Comparison of ENCODE assay signal across 11 mouse cellular contexts in the genomic region with DNA sequence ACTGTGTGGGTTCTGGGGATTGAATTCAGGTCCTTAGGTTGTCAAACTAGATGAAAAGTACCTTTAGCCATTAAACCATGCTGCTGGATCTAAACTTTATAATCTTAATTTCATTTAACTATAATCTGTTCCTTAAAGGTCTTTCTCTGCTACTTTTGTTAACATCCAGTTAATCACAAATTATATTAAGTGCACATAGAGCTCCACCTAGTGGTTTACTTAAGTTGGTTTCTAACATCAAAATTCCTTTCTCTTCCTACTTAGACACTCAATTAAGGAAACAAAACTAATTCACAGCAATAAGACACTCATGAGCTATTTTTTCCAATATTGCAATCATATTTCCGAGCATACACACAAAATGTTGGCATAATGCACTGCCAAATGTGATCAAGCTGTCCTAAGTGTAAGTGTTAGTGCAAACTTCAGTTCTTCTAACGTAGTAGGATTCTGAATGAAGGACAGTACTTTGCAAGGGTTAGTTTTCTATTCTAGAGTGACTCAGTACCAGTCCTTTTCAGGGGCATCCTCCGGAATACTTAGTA. TPM values are rescaled to one million over a fixed set of nuclear protein-coding genes. Genes with fewer than 3 reads are reported as not detected.
DNase-seq lines count a peak whose midpoint lies in the region; ATAC-seq lines count a peak whose summit lies in the region.
"Had no signal": no experiment of that assay in that cellular context is flagged by ENCODE, and none has a peak within 500 bp of the region (broad histone marks: within the 10 kb centered on the region; RNA-seq: fewer than 3 reads in every experiment).

No protein-coding gene starts in this region.

- H3K27ac ChIP-seq in midbrain, embryonic 14.5 days (replicated peaks; ENCODE audit: low read depth, low read length) = no peak overlapping the region
- H3K27ac ChIP-seq in midbrain, embryonic 16.5 days (ENCODE audit: low read length) = no peak overlapping the region
- no peak overlapping the region for H3K27ac ChIP-seq in forebrain, embryonic 16.5 days (ENCODE audit: low read length)
- H3K27ac ChIP-seq: embryonic facial prominence, embryonic 12.5 days; heart, embryonic 13.5 days had no signal

- H3K27me3 ChIP-seq in midbrain, embryonic 14.5 days (ENCODE audit: control insufficient read depth, insufficient read depth, low read length) = no peaks in the 10 kb centered on the region
- H3K27me3 ChIP-seq in midbrain, embryonic 16.5 days (ENCODE audit: control insufficient read depth, insufficient read depth, low read depth, low read length) = no peaks in the 10 kb centered on the region
- no peaks in the 10 kb centered on the region for H3K27me3 ChIP-seq in forebrain, embryonic 16.5 days (replicated peaks; ENCODE audit: control insufficient read depth, insufficient read depth, low read length)
- H3K27me3 ChIP-seq: embryonic facial prominence, embryonic 12.5 days; heart, embryonic 13.5 days had no signal

- no peak overlapping the region for H3K4me2 ChIP-seq in midbrain, embryonic 14.5 days (ENCODE audit: low read length)
- no peak overlapping the region for H3K4me2 ChIP-seq in midbrain, embryonic 16.5 days (ENCODE audit: low read length)
- H3K4me2 ChIP-seq in forebrain, embryonic 16.5 days (ENCODE audit: low read length) = no peak overlapping the region
- H3K4me2 ChIP-seq: embryonic facial prominence, embryonic 12.5 days; heart, embryonic 13.5 days had no signal

- H3K9me3 ChIP-seq in midbrain, embryonic 14.5 days (ENCODE audit: control insufficient read depth, low read length) = no peaks in the 10 kb centered on the region
- H3K9me3 ChIP-seq in midbrain, embryonic 16.5 days (replicated peaks; ENCODE audit: control insufficient read depth, low read length, poor library complexity, severe bottlenecking) = no peaks in the 10 kb centered on the region
- no peaks in the 10 kb centered on the region for H3K9me3 ChIP-seq in forebrain, embryonic 16.5 days (ENCODE audit: control insufficient read depth, low read length)
- H3K9me3 ChIP-seq: embryonic facial prominence, embryonic 12.5 days; heart, embryonic 13.5 days had no signal

- peak; percentile 28 for DNase-seq in heart, adult 8-10 months (ENCODE audit: low spot score)
- DNase-seq in heart, postnatal 4 days = no peak
- peak; percentile 81 for DNase-seq in midbrain, embryonic 14.5 days
- peak; percentile 55 for DNase-seq in embryo, embryonic 11 days
- no peak for DNase-seq in testis, postnatal 10 days (ENCODE audit: low spot score)
- DNase-seq in adrenal gland, postnatal 14 days = no peak

- H3K4me1 ChIP-seq in midbrain, embryonic 14.5 days (ENCODE audit: control insufficient read depth, insufficient read depth, low read length) = no peaks in the 10 kb centered on the region
- no peaks in the 10 kb centered on the region for H3K4me1 ChIP-seq in midbrain, embryonic 16.5 days (ENCODE audit: control insufficient read depth, insufficient read depth, low read length)
- H3K4me1 ChIP-seq in forebrain, embryonic 16.5 days (replicated peaks; ENCODE audit: control insufficient read depth, insufficient read depth, low read length) = no peaks in the 10 kb centered on the region
- H3K4me1 ChIP-seq: embryonic facial prominence, embryonic 12.5 days; heart, embryonic 13.5 days had no signal

- ATAC-seq in midbrain, embryonic 14.5 days (ENCODE audit: low FRiP score, low TSS enrichment) = no peak
- ATAC-seq in midbrain, embryonic 16.5 days = no peak
- ATAC-seq in forebrain, embryonic 16.5 days = no peak

- WGBS in midbrain, embryonic 14.5 days = 84% methylated on average over 3 of the region's 3 CpGs
- WGBS in midbrain, embryonic 16.5 days = 77% methylated on average over 3 of the region's 3 CpGs
- WGBS in forebrain, embryonic 16.5 days = 82% methylated on average over 3 of the region's 3 CpGs

- H3K36me3 ChIP-seq in midbrain, embryonic 14.5 days (ENCODE audit: control insufficient read depth, insufficient read depth, low read length) = peaks cover 55% of the 10 kb centered on the region
- peaks cover 10% of the 10 kb centered on the region; the same call in 1 of the 2 replicates for H3K36me3 ChIP-seq in midbrain, embryonic 16.5 days (ENCODE audit: control insufficient read depth, insufficient read depth, low read length)
- peaks cover 13% of the 10 kb centered on the region; the same call in 1 of the 2 replicates for H3K36me3 ChIP-seq in forebrain, embryonic 16.5 days (ENCODE audit: control insufficient read depth, insufficient read depth)

- no peak overlapping the region for H3K4me3 ChIP-seq in midbrain, embryonic 14.5 days (replicated peaks; ENCODE audit: low read depth, low read length)
- H3K4me3 ChIP-seq in midbrain, embryonic 16.5 days (ENCODE audit: low read depth, low read length) = no peak overlapping the region
- no peak overlapping the region for H3K4me3 ChIP-seq in forebrain, embryonic 16.5 days (replicated peaks; ENCODE audit: low read length)
- H3K4me3 ChIP-seq: embryonic facial prominence, embryonic 12.5 days; heart, embryonic 13.5 days had no signal

- no peak overlapping the region for H3K9ac ChIP-seq in midbrain, embryonic 14.5 days (replicated peaks; ENCODE audit: low read length)
- no peak overlapping the region for H3K9ac ChIP-seq in midbrain, embryonic 16.5 days (ENCODE audit: low read depth, low read length)
- no peak overlapping the region for H3K9ac ChIP-seq in forebrain, embryonic 16.5 days (replicated peaks; ENCODE audit: low read depth, low read length)
- H3K9ac ChIP-seq: embryonic facial prominence, embryonic 12.5 days; heart, embryonic 13.5 days had no signal

RNA-seq across cellular contexts. Expression of gene Gm17374, which starts 7.4 kb away (rescaled TPM):
- total RNA-seq in heart, adult 8-10 months (2022) = not detected
- total RNA-seq in heart, postnatal 4 days (2021) = not detected
- polyA plus RNA-seq in midbrain, embryonic 14.5 days (2014; fragmentation: Nextera tagmentation; extraction: Ambion mirVana) = not detected in 2 replicates
- polyA plus RNA-seq in midbrain, embryonic 16.5 days (2015; fragmentation: Nextera tagmentation; extraction: Ambion mirVana) = not detected in 2 replicates
- not detected in 2 replicates for total RNA-seq in adrenal gland, postnatal 14 days (2021)
- polyA plus RNA-seq in forebrain, embryonic 16.5 days (2015; fragmentation: Nextera tagmentation; extraction: Ambion mirVana) = not detected in 2 replicates
- total RNA-seq: layer of hippocampus, postnatal 25 days had no signal
- polyA plus RNA-seq: embryonic facial prominence, embryonic 12.5 days; heart, embryonic 13.5 days had no signal

RNA-seq across cellular contexts. Expression of gene Esf1, which starts 11.1 kb away (rescaled TPM):
- total RNA-seq in heart, adult 8-10 months (2022) = 10 to 100 TPM in 3 of 4 experiments, 1 to 10 TPM in 1; 9.7 to 13.2 (median 11.7) TPM
- 10 to 100 TPM; 16.0 to 17.7 TPM for total RNA-seq in heart, postnatal 4 days (2021)
- polyA plus RNA-seq in midbrain, embryonic 14.5 days (2014; fragmentation: Nextera tagmentation; extraction: Ambion mirVana) = 15.4 and 18.5 TPM in 2 replicates
- 15.6 and 16.4 TPM in 2 replicates for polyA plus RNA-seq in midbrain, embryonic 16.5 days (2015; fragmentation: Nextera tagmentation; extraction: Ambion mirVana)
- 23.0 and 27.1 TPM in 2 replicates for total RNA-seq in adrenal gland, postnatal 14 days (2021)
- 18.4 and 20.5 TPM in 2 replicates for polyA plus RNA-seq in forebrain, embryonic 16.5 days (2015; fragmentation: Nextera tagmentation; extraction: Ambion mirVana)

RNA-seq across cellular contexts. Expression of gene Ndufaf5, which starts 11.2 kb away (rescaled TPM):
- 10 to 100 TPM; 31.2 to 35.0 (median 32.6) TPM for total RNA-seq in heart, adult 8-10 months (2022)
- total RNA-seq in heart, postnatal 4 days (2021) = 10 to 100 TPM; 32.7 to 37.4 TPM
- polyA plus RNA-seq in midbrain, embryonic 14.5 days (2014; fragmentation: Nextera tagmentation; extraction: Ambion mirVana) = 49.3 and 51.0 TPM in 2 replicates
- polyA plus RNA-seq in midbrain, embryonic 16.5 days (2015; fragmentation: Nextera tagmentation; extraction: Ambion mirVana) = 53.2 and 62.6 TPM in 2 replicates
- total RNA-seq in adrenal gland, postnatal 14 days (2021) = 19.6 and 23.1 TPM in 2 replicates
- 49.5 and 51.0 TPM in 2 replicates for polyA plus RNA-seq in forebrain, embryonic 16.5 days (2015; fragmentation: Nextera tagmentation; extraction: Ambion mirVana)

Comparison
In these comparisons a context has a peak if more than half of its experiments do, and no peak if none do; other contexts are left out.
1. DNase-seq: peak in heart, adult 8-10 months (single experiment), midbrain, embryonic 14.5 days (single experiment) and embryo, embryonic 11 days (single experiment); none in heart, postnatal 4 days (single experiment), testis, postnatal 10 days (single experiment) and adrenal gland, postnatal 14 days (single experiment).